Mouse (Mus musculus) erythroblast, adult 5-6 weeks (primary cell): ENCODE measurements around the gene Rcan3. TPM values are rescaled to one million over a fixed set of nuclear protein-coding genes. Genes with fewer than 3 reads are reported as not detected.

Experiments
- ATAC-seq: replicated peaks from 2 replicates; pipeline ENCODE4 v1.8.0; 2016; ENCODE audit warnings: moderate number of reproducible peaks, mild to moderate bottlenecking, moderate TSS enrichment, inconsistent platforms; ENCODE audit not compliant: poor library complexity, low FRiP score, severe bottlenecking
- total RNA-seq, 2 experiments: library from RNA; stranded (forward) in 1 of 2; stranded (reverse) in 1 of 2; fragments of 150-400 nt in 1 of 2; fragments of 200-764, 138-1000 nt in 1 of 2; gene quantifications; 2 replicates each; pipeline versions ENCODE4 v1.2.3 to v1.2.4; 2015 to 2017; ENCODE audit warnings: low replicate concordance in 2 of 2

The Rcan3 gene
- total RNA-seq (2015; ENCODE audit: low replicate concordance), result 1.5 and 5.0 TPM in 2 replicates
- 4.1 and 5.7 TPM in 2 replicates for total RNA-seq (2017; ENCODE audit: low replicate concordance)

- ATAC-seq, result peak; percentile 79
Observed at GRCm38 (mm10) chr4:135433443-135434394, at the start of gene Rcan3. Gene Rcan3 (minus strand): TSS chr4:135433853.

GRCm38 (mm10) chr4:135480370-135480769, 46.7 kb upstream of the Rcan3 start:
- ATAC-seq, result peak; percentile 81

- ATAC-seq, result no peak
Observed at GRCm38 (mm10) chr4:135477851-135478250, 44.2 kb upstream of the Rcan3 start.

DNA sequence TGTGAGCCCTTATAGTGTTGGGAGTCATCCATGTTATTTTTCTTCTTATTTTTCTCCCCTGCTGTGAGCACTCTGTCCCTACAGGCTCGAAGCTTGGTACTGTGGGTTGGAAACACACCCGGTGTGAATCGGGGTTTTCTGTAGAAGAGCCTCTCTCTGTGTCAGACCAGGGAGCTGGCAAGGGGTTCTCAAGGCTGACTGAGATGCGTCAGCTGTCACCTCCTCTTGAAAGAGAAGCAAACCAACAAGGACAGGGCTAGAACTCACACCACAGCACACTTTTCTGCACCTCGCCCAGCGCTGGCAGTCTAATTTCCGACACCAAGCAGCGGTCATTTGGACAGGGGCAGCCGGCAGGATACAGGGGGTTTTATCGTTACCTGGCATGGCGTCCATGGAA, 29.8 kb upstream of the Rcan3 start:
- 0 out of 2 replicates have a peak, but pooled peaks have one; percentile 39 for ATAC-seq

- ATAC-seq, result no peak
Observed at GRCm38 (mm10) chr4:135453572-135453971, 19.9 kb upstream of the Rcan3 start.

DNA sequence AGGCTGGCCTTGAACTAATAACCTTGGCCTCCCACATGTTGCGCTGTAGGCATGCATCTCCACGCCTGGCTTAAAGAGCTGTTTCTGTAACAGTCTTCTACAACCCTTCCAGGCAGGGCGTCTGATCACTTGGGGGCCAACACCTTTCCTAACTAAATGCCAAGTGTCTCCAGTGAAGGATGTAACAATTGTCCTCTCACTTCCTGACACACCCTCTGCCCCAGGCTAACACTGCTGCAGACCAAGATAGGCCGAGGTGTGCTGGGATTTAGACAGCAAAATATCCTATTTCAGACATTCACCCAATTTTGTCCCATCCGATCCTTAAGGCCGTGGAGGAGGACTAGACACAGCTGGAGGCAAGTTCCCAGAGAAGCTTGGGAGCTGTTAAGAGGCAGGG, 19.5 kb upstream of the Rcan3 start:
- ATAC-seq, result no peak

GRCm38 (mm10) chr4:135451360-135452015, 17.8 kb upstream of the Rcan3 start:
- ATAC-seq, result no peak

- ATAC-seq, result no peak
Observed at GRCm38 (mm10) chr4:135442473-135442872, 8.8 kb upstream of the Rcan3 start.

DNA sequence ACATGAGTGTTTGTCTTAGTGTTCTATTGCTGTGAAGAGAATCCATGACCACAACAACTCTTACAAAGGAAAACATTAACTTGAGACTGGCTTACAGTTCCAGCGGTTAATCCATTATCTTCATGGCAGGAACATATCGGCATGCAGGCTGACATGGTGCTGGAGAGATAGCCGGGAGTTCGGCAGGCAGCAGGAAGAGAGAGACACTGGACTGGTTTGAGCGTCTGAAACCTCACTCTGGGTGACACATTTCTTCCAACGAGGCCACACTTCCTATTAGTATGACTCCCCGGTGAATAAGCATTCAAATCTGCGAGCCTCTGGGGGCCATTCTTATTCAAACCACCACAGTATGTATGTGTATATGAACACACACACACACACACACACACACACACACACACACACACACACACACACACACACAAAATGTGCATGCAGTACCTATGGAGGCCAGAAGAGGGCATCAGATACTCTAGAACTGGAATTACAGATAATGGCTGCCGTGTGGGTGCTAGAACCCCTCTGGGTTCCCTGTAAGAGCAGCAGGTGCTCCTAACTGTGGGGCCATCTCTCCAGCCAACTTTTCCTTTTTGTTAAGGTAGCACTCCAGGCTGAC, 6.4 kb upstream of the Rcan3 start:
- peak; percentile 72 for ATAC-seq

- peak; percentile 86 for ATAC-seq
Observed at GRCm38 (mm10) chr4:135439188-135439647, 5.6 kb upstream of the Rcan3 start.

- no peak for ATAC-seq
Observed at GRCm38 (mm10) chr4:135437924-135438323, 4.3 kb upstream of the Rcan3 start.

DNA sequence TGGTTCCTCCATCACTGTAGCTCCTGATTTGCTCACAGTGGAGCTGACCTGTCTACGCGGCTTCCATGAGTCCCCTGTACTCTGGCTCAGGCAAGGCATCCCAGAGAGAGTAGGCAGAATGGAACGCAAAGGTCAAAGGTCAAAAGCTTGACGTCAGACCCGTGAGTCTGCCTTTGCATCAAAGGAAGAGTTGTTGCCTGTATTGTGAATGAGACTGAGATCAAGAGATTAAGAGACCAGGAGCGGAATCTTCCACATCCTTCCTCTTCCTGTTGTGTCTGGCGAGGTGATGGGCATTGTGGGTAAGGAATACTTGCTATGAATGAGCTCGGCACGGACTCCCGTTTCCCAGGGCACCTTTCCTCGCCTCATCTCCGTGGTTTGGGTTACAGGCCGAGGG, 2.6 kb upstream of the Rcan3 start:
- ATAC-seq, result no peak

DNA sequence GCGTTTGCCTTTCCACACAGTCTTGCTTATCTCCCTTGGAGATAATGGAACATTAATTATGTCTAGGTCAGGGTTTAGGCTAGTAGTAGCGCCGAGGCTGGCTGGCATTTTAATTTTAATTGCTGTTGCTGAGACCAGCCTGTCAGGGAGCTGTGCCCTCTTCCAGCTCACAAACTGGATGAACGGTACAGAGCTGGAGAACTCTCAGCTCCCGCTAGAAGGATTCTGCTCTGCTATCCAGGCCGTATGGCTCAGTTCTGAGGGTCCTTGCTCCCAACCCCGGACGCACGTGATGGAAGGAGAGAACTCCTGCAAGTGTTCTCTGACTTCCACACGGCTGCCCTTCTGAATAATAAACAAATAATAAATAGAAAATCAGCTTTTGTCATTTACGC, 739 bp upstream of the Rcan3 start:
- no peak for ATAC-seq

DNA sequence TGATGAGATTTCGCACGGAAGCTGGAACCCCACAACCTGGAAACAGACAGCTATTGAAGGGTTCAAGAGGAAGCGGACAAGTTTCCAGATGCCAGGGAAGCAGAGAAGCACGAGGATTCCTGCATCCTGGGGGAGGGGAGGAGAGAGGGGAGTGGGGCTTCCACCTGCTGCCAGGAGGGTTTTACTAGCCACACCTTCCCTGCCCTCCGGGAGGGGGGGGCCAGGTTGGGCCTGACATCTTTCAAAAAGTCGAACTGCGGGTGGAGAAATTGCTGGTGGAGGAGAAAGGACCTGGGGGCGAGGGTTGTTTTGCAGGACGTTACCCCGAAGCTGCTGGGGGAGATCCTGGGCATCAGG, 589 bp downstream of the Rcan3 start:
- 0 out of 2 replicates have a peak, but pooled peaks have one; percentile 0 for ATAC-seq

- ATAC-seq, result no peak
Observed at GRCm38 (mm10) chr4:135429990-135430760, 3.5 kb downstream of the Rcan3 start.

DNA sequence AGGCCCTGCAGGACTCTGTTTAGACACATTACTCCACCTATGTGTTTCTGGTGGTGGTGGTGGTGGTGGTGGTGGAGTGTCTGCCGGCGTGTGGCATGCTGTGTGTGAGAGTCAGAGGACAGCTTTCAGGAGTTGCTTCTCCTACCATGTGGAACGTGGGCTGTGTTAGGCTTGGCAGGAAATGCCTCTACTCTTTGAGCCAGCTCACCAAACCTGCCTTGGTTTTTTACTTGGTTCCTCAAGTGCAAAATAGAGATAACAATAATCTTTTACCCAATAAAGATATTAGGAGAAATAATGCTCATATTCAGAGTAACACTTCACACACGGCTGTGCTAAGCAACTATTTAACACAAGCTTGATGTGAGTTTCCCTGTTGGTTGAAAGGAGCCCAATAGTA, 4.3 kb downstream of the Rcan3 start:
- ATAC-seq, result no peak

DNA sequence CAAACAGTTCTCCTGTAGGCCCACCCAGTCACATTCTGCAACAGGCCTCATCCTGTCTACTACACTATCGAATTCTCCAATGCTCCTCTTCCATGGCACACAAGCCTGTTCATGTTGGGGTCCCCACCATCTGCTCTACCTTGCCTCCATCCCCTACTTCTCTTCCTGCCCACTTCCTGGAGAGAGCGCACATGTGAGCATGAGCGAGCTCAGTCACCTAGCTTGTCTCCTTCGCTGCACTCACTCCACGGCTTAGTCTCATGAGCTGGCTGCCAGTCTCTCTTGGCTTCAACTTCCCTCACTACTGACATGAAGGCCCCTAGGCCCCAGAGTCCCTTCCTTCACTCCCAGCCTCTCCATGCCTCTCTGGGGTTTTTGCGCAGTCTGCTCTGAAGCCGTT, 7.1 kb downstream of the Rcan3 start:
- ATAC-seq, result no peak

DNA sequence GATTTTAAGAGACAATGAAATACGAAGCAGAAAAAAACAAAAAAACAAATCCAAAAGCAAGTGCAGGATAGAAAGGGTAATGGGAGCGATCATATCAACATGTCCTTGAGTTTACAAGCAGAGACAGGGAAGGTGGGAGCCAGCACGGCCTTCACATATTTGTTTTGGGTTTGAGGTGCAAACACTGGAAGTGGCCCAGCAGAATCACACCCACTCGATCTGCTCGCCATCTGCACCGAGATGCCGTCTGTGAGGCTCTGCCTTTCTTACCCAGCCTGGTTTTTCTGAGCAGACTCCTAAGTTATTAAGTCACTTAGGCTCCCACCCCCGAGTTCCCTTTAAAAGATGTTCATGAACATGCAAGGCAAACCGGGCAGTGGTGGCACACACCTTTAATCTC, 8.0 kb downstream of the Rcan3 start:
- ATAC-seq, result no peak

DNA sequence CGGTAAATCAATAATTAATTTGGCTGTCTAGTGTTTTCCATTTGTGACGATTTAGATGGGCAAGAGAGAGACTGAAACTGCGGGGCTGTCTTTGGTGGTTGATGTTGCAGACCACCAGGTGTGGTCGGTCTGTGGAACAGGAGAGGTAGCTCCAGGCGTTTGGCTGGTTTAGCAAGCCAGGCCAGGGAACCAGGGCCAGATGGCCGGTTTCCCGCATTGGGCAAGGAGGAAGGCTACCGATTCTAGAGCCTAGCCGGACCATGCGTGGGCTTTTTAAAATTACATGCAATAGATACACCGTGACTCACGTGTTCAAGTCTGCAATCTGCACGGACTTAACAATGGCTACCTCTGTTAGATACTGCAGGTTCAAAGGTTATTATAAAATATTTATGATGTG, 12.7 kb downstream of the Rcan3 start:
- ATAC-seq, result no peak

DNA sequence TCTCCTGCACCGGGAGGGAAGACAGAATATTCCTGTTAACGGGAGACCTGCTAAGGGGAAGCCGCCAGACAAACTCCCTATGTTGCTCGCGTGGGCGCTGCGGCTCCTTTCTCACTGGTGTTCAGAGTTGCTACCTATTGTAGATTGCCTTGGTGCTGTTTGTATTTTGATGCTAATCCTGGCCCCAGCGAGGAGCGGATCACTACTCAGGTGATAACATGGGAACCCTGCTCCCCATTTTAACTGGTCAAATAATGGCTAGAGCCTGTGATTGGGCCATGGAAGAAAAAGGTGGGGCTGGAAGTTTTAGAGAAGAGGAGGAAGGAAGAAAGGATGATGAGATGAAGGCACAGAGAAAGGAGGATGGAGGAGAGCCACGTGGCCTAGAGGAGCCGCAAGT, 13.2 kb downstream of the Rcan3 start:
- ATAC-seq, result no peak
